Mouse (Mus musculus) right cerebral cortex, adult 18-20 months (tissue): Measurements from ENCODE around the gene Fhdc1.

Experiments used
- DNase-seq: peaks from one replicate; pipeline ENCODE4 v3.0.0; 2022; ENCODE audit warnings: mixed read lengths

Fhdc1 gene

DNA sequence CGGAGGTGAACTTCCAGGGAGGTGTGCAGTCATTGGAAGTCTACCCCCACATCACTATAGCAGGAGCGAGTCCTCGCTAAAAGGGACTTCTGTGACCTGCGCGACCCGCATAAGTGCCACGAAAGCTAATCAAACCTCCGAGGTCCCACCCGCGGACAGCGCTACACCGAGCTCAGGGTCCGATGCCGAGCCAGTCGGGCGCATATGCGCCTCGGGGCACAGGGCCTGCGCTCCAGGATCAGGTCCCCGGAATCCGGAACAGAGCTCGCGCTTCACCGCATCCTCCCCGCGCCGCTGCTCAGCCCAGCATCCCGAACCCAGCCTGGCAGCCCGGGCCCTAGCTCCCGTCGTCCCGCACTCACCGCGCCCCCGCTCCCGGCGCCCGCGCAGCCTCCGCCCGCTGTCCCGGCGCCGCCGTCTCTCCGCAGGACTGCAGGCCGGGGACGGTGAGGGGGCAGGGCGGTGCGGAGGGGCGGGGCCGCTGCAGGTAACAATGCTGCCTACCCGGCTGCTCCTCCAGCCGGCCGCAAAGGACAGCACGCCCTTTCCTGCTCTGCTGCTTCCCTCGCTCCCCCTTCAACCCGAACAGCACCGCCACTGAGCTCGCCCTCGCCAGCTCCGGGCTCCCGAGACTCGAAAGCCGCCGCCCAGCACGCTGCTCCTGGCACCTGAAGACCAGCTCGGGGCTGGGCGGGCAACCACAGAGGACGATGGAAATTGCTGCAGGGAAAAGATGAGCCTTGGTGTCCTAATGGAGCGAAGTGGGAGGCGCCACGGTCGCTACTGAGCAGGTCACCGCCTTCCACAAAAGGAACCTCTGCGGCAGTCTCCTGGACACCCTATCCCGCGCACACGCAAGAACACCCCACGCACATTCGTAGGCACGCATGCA lies at the start of gene Fhdc1:
Gene Fhdc1, minus strand, starts transcription at position 424 of the 892 bp plus-strand sequence.
- DNase-seq = peak; percentile 49

DNA sequence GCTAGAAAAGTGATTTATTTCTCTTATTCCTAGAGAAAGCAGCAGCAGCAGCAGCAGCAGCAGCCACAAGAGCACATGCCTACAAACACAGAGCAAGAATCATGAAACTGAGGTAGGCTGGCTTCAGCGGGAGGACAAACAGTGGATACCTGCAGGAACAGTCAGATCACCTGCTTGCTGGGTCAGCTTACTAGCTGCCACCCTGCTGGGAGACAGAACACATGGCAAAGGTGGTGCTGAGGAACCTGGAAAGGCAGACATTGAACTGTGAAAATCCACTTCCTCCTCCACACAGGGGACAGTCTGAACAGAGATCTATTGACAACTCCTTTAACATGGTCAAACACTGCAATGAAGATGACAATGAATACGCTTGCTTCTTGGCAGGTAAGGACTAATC lies 48.8 kb upstream of the Fhdc1 start:
- DNase-seq = no peak

DNA sequence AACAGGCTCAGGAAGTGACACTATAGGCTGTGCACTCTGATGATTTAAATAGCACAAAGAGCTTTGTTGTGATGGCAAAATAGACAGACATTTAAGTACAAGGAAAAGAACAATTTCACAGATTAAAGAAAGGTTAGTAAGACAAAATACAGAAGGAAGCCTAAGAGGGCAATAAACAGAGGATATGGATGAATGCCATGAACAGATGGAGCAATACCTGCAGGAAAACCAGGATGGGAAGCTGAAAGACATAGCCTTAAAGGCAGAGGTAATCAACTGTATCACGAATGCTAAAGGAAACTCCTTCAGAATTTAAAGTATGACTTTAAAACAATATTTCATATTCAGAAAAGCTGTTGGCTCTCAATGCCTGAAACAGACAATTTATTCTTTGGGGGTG lies 44.7 kb upstream of the Fhdc1 start:
- DNase-seq = no peak

DNA sequence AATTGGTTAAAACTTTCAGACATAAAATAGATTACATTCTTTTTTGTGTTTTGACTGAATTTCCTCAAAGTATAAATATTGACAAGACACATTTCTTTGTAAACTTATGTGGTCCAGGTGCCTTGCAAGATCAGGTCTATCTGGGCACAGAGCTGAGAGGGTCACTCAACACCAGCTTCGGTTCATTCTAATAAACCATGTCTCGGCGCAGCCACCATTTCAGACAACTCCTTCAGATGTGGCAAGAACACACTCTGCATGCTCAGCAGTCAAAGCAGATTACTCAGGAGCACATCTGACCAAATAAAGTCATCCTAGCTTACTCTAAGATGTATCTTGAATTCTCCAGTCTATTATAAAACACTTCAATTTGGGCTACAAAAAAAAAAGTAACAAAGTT lies 35.9 kb upstream of the Fhdc1 start:
- no peak for DNase-seq

DNA sequence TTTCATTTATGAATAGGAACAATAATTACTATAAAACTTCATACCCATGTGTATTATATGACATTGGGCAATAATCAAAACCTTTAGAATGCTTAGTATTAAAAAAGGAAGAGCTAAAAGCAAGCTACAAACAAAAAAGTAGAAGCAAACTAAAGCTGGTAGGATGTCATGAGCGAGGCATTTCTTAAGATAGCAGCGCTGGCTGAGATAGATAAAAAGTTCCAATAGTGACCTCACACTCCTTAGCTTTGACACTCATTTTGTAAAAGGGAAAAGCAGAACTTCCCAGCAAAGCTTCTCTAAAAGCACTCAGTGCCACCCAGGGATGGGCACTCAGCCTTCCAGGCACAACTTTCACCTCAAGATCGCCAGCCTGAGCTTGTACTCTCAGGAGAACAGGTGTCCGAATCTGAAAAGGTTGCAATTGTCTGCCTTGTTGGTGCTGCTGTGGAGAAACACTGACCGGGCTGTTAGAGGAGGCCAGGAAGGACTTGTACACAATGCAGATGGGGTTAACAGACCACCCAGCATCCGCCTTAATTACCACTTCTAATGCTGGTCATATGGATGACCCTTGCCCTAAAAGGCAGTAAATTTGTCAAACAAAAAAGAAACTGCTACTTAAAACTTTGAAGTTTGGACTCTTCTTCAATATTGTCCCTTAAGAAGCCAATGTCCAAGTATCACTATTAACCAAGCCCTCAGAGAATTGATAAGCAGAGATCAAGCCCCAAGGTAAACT lies 32.7 kb upstream of the Fhdc1 start:
- no peak for DNase-seq

DNA sequence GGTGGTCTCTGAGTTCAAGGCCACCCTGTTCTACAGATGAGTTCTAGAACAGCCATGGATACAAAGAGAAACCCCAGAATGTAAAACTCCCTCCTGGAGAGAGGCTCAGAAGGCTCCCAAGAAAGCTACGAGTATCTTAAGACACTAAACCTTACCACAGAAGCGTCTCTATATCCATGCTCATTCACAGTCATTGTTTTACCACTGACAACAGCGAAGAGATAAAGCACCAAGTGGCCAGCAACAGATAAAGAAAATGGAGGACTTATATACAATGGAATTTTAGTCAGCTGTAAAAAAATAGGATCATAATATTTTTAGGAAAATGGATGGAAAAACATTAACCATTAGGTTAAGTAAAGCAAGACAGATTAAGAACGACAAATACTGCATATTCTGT lies 25.0 kb upstream of the Fhdc1 start:
- DNase-seq = no peak

DNA sequence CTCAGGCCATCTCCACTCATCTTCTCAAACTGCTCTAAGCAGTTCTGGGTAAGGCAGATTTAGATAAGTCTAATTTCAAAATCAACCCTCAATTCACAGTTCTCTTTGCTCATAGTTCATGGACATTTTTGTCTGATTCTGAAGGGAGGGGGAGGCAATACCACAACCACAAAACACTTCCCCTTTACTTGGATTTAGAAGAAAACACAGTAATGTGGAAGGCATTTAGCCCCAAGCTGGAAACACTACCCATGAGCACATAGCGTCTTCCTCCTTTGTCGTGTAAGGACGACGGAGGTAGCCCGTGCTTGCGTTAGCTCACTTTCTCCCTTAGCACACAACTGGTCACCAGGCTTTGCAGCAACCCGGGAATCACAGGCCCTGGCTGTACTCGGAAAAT lies 24.1 kb upstream of the Fhdc1 start:
- no peak for DNase-seq

DNA sequence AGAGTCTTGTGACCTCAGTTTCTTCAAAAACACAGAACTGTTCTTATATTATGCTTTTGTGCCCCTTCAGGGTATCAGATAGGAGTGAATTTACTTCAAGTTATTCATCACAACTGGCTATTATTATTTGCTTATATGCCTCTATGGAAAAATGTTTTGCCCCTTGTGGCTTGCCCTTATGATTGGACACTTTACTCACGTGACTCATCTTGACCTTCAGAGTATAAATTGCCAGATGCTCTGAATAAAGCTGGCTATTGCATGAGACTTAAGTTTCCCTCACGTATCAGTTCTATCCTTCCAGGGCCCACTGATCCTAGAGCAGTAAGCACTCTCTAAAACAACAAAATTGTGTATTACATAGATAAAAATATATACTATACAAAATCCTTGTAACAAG lies 21.9 kb upstream of the Fhdc1 start:
- no peak for DNase-seq

DNA sequence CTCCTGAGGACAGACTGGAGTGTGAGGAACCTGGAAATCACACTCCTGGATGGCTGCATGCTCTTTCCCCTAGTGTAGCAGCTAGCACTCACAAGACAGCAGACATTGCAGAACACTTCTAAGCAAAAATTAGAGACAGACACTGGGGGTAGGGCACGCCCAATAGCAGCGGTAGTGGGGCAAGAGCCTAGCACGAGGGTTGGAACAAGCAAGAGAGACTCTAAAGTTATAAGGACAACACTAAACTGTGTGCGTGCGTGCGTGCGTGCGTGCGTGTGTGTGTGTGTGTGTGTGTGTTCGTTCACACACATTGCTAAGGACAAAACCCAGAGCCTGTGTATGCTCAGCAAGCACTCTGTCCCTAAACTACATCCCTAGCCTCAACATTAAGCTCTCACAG lies 20.3 kb upstream of the Fhdc1 start:
- no peak for DNase-seq

DNA sequence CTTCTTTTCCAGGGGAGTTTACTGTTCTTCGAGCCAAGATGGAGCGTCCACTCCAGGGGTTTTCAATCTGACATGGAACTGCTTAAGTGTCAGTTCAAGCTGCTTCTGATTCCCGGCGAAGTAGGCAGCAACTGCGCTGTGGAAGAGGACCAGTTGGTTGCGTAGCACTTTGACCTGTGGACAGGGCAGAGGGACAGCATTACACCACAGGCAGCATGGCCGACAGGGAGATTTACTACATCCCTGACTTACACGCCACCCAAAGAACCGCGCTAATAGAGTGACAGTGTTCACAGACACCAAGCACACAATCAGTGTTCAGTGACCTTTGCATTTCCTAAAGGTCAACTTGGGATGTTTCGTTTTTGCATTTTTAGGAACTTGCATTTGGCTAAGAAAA lies 17.5 kb upstream of the Fhdc1 start:
- DNase-seq = no peak

DNA sequence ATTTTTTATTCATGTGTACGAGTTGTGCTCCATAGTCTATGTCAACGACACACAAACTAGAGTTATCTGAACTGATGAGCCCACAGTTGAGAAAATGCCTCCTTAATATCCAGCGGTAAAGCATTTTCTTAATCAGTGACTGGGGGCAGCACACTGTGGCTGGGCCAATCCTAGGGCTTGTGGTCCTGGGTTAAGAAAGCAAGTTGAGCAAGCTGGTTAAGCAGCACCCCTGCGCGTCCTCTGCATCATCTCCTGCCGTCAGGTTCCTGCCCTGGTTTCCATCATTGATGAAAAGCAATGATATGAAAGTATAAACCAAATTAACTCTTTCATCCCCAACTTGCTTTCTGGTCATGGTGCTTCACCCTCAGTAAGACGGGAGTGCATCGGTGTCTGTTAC lies 12.4 kb upstream of the Fhdc1 start:
- DNase-seq = no peak

DNA sequence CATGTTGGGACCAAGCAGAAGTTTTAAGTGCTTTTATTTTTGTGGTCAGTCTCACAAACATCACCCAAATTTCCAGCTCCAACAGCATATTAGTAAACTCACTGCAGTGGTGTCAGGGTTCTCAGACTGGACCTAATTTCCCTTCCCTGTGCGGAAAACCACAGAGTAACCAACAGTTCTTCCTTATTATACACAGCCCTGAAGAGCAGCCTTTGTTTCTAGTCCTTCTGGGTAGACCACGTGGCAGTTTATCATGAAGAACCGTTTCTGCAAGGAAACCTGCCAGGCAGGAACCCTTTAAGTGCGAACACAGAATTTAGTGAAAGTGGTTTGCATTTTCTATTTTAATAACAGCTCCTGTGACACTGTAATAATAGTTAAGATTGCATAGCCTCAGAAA lies 11.9 kb upstream of the Fhdc1 start:
- no peak for DNase-seq

DNA sequence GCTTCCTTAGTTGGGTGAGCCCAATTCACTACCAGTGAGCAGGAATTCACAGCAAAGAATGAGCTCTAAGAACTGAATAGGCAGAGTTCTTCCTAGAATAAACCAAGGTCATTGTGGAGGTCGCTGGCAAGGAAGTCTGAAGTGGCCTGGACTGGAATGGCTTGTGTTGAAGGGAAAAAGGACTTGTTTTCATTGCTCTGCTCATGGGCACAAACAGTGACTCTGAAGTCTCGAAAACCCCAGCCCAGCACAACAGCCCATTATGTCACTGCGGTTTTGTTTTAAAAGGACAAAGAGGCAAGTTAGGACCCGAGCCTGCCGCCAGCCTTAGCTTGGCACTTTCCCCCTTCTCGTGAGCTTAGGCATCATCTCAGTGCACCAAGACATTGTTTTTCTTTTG lies 8.5 kb upstream of the Fhdc1 start:
- DNase-seq = peak; percentile 52

DNA sequence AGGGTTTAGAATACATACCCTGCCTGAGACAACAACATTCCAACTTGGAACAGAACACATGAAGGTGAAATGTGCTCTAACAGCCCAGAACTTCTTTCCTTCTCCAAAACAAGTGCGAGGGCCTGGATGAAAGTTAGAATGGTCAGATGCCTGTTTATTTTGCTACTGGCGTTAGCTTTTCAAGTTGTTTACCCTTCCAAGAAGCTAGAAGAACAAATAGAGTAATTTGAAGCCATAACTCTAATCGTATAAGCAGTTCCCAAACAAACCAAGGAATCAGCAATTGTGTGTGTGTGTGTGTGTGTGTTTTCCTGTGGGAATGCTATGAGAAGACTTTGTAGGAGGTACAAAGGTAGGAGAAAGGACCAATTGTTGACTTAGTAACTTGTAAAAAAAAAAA lies 4.7 kb upstream of the Fhdc1 start:
- DNase-seq = no peak

DNA sequence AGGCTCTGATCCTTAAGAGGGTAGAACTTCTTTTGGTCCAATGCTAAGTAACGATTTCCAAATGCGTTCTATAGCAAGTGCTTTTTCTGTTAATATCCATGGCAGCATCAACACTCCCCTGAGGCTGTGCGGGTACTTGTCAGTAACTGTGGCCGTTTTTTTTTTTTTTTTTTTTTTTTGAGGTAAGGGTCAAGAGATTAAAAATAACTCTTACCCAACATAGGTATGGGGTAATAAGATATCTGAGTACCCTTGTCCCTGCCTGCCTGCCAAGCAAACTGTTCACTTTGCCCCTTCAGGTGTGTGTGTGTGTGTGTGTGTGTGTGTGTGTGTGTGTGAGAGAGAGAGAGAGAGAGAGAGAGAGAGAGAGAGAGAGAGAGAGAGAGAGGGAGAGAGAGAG lies 4.1 kb upstream of the Fhdc1 start:
- no peak for DNase-seq

DNA sequence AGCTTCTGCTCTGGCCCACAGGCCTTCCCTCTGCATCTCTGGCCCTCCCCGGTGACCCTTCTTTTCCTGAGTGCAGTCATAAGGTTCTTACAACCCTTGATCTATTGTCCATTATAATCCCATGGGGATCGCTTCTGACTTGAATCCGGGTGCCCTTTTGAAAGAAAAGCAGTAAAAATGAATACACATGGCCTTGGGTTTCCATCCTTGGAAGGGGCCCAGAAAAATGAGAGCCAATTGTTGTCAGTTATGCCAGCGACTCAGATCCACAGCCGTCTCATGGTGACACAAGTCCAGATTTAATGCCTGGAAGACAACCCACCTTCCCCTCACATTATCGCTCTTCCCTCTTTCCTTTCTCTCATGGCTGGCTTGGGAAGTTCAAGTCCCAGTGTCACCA lies 1.9 kb upstream of the Fhdc1 start:
- no peak for DNase-seq

DNA sequence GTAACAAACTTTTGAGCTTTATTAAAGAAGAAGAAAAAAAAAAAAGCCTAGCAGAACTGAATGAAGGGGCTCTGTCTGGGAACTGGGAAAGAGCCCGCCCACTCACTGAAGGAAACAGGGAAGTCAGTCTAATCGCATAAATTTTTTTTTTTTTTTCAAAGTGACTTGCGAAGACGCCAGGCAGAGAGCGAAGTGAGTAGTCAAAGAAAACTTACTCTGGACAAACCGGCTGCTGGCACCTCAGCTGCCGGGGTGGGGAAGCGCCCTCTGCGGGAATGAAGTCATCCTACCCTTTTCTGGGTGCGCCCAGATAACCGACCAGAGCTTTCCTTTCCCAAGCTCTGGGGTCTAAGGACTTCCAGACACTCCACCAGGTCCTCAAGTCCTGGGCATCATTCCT lies 875 bp upstream of the Fhdc1 start:
- peak; percentile 35 for DNase-seq

DNA sequence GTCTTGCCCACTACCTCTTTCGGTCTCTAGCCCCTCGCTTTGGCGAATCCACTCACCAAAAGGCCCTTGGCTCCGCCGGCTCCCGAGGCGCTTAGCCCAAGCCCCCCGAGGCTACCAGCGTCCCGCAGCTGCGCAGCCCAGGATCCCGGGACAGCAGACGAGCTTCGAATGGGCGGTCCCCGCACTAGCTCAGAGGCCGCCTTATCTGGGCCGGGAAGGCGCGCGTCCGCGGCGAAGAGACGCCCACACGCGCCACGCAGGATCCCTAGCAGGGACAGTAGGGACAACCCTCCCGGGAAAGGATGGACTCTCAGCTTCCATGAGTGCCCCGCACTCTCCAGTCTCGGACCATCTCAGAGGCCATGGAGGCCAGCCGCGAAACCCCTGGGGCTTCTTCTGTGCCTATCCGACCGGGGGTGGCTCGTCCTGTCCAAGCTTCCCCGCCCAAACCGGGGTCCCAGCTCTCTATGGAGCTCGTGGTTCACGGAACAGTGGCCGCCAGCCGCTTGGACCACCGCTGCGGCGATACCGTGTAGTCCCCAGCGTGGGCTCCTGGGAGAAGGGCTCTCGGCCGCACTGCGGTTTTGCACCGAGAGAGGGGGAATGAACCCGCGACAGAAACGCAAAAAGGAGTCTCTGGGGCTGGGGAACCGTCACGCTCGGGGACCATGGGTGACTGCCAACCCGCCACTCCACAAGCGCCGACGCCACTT lies 780 bp downstream of the Fhdc1 start:
- DNase-seq = peak; percentile 40

DNA sequence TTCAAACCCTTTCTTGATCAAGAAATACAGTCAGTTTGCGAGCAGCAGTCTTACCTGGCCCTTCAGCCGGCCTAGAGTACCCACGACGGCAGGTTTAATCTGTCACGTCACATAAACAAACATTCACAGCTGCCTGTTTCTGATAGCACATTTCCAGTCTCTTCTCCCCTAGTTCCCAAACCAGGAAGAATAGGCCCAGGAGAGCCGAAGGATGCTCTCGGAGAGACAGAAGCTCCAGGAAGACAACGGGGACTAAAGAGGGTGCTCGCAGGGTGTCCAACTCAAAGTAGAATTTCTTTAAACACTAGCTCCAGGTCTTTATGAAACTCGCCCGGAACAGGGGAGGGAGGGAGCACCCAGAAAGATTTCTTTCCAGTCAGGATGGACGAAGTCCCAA lies 1.3 kb downstream of the Fhdc1 start:
- no peak for DNase-seq

DNA sequence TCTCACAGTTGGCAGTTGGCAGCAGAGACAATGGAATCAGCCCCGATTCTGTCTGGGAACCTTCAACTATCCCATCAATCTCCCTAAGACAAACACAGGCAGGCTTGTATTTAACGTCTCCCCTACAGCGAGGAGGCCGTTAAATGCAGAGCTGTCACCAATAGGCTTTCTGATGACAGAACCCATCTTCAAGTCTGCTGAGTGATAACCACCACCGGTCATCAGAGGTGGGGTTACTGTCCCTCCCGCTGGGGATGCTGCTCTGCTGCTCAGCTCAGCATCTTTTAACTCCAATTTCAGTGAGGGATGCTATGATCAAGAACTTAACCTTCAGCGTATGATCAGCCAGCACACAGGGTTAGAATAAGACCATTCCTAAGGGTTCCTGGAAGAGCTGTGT lies 2.0 kb downstream of the Fhdc1 start:
- DNase-seq = no peak

DNA sequence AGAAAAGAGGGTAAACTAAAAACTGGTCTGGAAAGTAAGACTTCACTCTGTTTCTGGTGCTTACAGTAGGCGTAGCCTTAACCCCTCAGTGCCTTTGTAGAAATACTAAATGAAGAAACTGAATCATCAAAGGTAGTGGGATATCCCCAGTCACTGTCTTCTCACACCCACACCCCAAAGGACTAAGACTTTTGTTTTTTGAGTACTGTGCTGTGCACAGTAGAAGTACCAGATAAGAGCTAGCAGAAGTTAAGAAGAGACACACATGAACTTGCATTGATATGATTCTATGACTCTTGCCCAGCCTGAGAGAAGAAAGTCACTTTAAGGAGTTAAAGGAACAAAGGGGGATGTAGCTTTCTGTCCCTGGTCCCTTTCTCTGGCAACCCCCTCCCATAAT lies 2.7 kb downstream of the Fhdc1 start:
- no peak for DNase-seq

DNA sequence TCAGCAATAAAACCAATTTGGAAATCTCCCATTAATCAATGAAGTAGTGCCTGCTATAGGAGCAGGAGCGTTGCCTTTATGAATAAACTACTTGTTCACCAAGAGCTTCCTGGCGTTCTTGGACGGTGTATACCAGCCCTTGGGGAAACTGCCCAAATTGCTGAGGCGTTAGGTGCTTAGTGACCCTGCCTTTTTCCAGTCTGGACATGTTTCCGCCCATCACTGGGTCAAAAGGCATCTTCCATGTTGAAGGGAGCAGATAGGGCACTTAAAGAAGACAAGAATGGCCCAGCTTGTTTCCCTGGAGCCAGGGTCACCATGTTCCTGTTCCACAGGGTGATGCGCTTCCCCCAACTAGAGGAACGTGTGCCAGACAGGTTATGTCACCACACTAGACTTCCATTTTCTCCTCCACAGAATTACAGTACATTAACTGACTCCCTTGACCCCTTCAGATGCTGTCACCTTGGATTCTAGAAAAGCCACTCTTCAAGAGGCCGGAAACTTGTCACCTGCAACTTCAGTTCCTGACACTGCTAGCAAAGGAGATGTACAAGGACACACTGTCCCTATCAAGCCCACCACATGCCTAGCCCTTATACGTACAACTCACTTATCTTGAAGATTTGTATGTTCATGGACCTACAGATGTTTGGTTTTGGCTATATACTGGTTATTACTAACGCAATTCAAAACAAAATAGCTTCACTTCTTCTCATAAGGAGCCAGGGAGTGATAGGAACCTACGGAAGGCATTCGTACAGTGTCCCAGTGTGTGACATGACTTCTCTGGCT lies 5.1 kb downstream of the Fhdc1 start:
- DNase-seq = no peak

DNA sequence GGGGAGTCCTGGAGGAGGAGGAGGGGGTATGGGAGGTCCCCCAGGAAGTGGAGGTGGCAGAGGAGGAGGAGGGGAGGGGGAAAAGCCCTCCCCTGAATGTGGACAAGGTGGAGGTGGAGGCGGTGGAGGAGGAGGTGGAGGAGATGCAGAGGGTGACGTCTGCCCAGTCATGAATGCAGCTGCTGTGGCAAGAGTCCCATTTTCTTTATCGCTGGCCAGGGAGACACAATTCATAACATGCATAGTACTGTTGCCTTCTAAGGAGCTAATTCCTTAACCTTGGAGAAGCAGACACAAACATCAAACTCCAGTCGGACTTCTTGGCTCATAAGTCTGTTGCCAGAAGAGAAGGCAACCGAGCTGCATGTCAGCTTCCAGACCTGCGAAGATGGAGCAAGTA lies 5.8 kb downstream of the Fhdc1 start:
- no peak for DNase-seq
